Mouse (Mus musculus): ENCODE results near the gene Castor2. TPM values are rescaled to one million over a fixed set of nuclear protein-coding genes. Genes with fewer than 3 reads are reported as not detected.

Castor2 gene
- polyA plus RNA-seq, 1 experiment from 2014 or later: 12.8 TPM

GRCm38 (mm10) chr5:134186961-134187731, 87.6 kb downstream of the Castor2 start:
- no peaks in the 10 kb centered on the region for H3K27me3 ChIP-seq
- H3K27ac ChIP-seq: no peak overlapping the region
- no peak overlapping the region for H3K4me2 ChIP-seq
- H3K36me3 ChIP-seq: peaks cover 7% of the 10 kb centered on the region; the same call in 1 of the 2 replicates
- H3K4me3 ChIP-seq (replicated peaks): no peak overlapping the region
- peaks cover 23% of the 10 kb centered on the region for H3K4me1 ChIP-seq
- H3K9me3 ChIP-seq (replicated peaks): no peaks in the 10 kb centered on the region
- WGBS: 76% methylated on average over 4 of the region's 4 CpGs
- ATAC-seq (replicated peaks; ENCODE audit: low FRiP score): no peak
- H3K9ac ChIP-seq: no peak overlapping the region

- Histone ChIP-seq H3K27ac (peak overlapping the region; percentile 37; the same call in 1 of the 2 replicates), H3K4me3 (replicated peaks) (no peak overlapping the region)
These were observed 89.1 kb downstream of the Castor2 start for GRCm38 (mm10) chr5:134188571-134188970.

GRCm38 (mm10) chr5:134193664-134194063, 94.2 kb downstream of the Castor2 start:
- H3K27me3 ChIP-seq: no peaks in the 10 kb centered on the region
- peaks cover 48% of the 10 kb centered on the region for H3K36me3 ChIP-seq
- ATAC-seq (replicated peaks; ENCODE audit: low FRiP score): no peak
- 78% methylated on average over 8 of the region's 8 CpGs for WGBS
- no peak overlapping the region for H3K27ac ChIP-seq
- H3K9me3 ChIP-seq (replicated peaks): no peaks in the 10 kb centered on the region
- H3K4me3 ChIP-seq (replicated peaks): no peak overlapping the region
- no peak overlapping the region for H3K4me2 ChIP-seq
- H3K9ac ChIP-seq: no peak overlapping the region
- H3K4me1 ChIP-seq: 0 out of 2 replicates have a peak, but pooled peaks cover under 1% of the 10 kb centered on the region

More at GRCm38 (mm10) chr5:134188571-134188970, 89.1 kb downstream of the Castor2 start:
- no peak for ATAC-seq (replicated peaks; ENCODE audit: low FRiP score)
- Histone ChIP-seq H3K27me3 (no peaks in the 10 kb centered on the region), H3K4me1 (peaks cover 9% of the 10 kb centered on the region), H3K36me3 (peaks cover 17% of the 10 kb centered on the region; the same call in 1 of the 2 replicates), H3K9ac (no peak overlapping the region), H3K9me3 (replicated peaks) (no peaks in the 10 kb centered on the region), H3K4me2 (no peak overlapping the region)
- 54% methylated on average over 7 of the region's 7 CpGs for WGBS

Other genes with a start within 250 kb of the Castor2 start
- 34.6 and 37.2 TPM in 2 replicates for gene Rcc1l, start 77.1 kb downstream of the Castor2 start, polyA plus RNA-seq (2015; fragmentation: Nextera tagmentation; extraction: Ambion mirVana)
- 9.1 and 9.6 TPM in 2 replicates for gene Gtf2ird2, start 84.3 kb downstream of the Castor2 start, polyA plus RNA-seq (2015; fragmentation: Nextera tagmentation; extraction: Ambion mirVana)
- 3.6 and 3.7 TPM in 2 replicates for gene Ncf1, start 129.9 kb downstream of the Castor2 start, polyA plus RNA-seq (2015; fragmentation: Nextera tagmentation; extraction: Ambion mirVana)
- 196 and 197 TPM in 2 replicates for gene Gtf2i, start 215.0 kb downstream of the Castor2 start, polyA plus RNA-seq (2015; fragmentation: Nextera tagmentation; extraction: Ambion mirVana)

Data from kidney, embryonic 15.5 days (tissue).